Mouse (Mus musculus): ENCODE results near the gene Nxpe5.
A peak's percentile ranks its signal among the peaks of the same experiment; 100 is the strongest.
"Not testable (repeated sequence)": the region's sequence is repeated elsewhere in the genome, so short reads cannot be mapped to it uniquely, and the experiment has no call there.

Gene Nxpe5

DNA sequence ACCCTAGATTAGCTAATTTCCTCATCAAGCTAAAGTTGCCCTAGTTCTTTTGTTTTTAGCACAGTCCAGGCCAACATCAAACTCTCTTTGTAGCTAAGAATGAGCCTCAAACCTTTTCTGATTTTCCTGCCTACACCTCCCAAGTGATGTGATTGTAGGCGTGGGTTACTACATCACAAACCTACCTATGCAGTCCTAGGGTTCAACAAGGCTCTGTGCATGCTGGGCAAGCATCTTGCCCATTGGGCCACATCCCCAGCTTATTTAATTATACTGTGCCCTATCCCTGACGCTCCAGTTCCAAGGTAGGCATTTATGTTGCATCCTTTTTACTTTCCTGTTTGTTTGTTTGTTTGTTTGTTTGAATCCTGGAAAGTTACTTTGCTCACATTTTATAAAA is at the start of gene Nxpe5:
Nxpe5 (plus strand) TSS at position 199 of the 400 bp plus-strand sequence.
- DNase-seq (ENCODE audit: low read depth, low spot score): no peak

DNA sequence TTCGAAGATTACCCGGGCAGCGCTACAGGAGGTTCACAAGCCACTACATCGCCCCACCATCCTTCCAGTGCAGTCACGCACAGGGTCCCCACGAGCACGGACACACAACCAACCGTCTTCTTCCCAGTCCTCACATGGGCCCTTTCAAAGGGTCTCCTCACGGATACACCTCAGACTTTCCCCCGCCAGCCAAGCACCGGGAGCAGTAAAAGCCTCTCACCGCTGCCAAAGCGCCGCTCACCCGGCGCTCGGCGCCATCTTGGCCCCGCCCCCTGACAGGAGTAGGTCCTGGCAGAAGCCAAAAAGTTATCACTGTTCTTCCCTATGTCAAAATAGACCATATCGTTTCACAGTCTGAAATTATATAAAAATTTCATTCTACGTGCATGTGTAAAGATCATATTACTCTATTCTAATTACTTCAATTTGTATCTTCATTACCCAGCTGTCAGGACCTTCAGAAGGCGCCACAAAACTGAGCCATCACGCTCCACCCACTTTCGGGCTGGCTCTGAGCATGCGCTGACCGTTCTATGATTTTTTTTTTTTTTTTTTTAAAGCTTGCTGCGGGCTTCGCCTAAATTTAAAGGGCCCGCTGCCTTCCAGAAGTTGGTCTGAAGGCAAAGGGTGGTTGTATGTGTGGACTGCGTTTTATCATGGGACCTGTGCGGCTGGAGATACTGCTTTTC is 38.6 kb upstream of the Nxpe5 start, which contains the start of the genes Taf6 and Cnpy4:
Taf6 (minus strand) TSS at position 502 of the 689 bp plus-strand sequence.
Cnpy4 (plus strand) TSS at position 536 of the 689 bp plus-strand sequence.
- DNase-seq (ENCODE audit: low read depth, low spot score): peak; percentile 90

DNA sequence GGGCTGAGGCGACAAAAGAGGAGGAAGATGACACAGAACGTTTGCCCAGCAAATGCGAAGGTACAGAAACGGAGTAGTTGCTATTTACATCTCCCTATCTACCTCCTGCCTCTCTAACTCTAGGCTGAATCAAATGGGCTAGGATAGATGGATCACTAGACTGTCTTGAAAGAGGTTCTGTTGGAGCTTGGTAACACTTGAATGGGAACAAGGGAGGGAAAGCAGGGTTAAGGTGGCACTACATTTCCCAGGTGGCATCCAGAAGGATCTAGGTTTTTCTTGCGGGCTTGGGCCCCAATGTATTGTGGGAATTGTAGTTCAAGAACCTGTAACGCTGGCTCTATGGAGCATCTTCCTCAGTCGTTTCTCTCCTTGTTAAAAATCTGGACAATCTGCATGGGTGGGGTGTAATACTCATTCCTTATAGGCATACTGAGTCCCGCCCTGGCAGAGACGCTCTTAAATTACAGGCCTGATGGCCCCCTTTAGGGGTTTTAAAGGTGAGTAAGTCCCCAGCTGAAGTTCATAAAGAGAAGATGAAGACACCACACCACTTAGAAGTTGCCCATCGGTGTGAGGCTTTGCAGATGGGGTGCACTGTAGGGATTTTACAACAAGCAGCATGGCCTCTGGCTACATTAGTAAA is 37.9 kb upstream of the Nxpe5 start:
- peak; percentile 59 for DNase-seq (ENCODE audit: low read depth, low spot score)

DNA sequence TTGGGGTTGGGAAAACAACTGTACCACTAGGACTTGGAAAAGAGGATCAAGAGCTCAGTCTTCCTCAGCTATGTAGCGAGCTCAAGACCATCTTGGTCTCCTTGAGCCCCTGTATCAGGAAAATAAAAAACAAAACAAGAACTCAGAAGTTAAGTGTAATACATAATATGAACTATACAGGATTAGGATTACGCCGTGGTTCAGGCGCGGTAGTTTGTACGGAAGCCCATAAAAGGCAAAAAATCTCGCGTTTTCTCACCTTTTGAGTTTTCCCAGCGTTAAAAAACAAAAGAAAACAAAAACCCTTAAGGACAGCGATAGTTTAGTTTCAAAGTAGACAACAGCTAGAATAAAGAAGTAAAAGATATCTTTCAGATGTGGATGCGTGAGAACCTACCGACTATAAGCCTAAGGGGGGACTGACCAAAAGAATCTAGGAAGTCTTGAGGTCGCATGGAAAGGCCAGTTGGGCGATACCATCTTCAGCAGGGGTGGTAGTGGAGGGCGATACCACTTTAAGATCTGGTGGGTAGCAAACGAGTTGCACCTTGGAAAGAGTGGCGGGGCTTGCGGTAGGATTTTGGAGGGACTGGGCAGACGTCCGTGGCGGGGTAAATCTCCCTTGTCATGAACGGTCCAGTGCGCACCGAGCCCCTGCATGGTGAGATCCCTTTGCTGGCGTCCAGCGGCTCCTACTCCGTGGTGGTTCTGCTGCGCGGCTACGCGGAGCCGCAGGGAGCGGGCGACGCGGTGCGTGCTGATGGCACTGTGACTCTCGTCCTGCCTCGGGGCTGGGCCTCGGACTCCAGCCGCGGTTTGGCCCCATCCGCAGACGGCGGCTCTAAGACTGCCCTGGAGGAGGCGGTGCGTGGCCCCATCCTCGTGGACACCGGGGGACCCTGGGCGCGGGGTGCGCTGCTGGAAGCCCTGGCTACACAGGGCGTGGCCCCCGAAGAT is 31.6 kb upstream of the Nxpe5 start, which contains the start of gene Mblac1:
Mblac1 (plus strand) TSS at position 544 of the 957 bp plus-strand sequence.
- peak; percentile 78 for DNase-seq (ENCODE audit: low read depth, low spot score)

DNA sequence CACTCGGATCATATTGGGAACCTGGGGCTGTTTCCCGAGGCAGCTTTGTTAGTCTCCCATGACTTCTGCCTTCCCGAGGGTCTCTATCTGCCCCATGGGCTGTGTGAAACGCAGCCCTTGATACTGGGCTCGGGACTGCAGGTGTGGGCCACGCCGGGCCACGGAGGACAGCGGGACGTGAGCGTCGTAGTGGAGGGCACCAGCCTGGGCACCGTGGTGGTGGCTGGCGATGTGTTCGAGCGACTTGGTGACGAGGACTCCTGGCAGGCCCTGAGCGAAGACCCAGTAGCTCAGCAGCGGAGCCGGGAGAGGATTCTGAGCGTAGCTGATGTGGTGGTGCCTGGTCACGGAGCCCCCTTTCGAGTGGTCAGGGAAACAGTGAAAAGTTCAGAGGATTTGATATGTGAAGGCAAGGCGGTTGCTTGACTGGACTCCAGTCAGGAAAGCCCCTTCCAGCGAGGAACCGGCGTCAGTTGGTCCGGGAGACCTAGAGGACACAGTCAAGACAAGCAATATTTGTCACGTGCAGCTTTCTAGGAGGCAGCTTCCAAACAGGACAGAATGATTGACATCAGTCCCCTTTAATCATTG is 30.8 kb upstream of the Nxpe5 start:
- DNase-seq (ENCODE audit: low read depth, low spot score): no peak

DNA sequence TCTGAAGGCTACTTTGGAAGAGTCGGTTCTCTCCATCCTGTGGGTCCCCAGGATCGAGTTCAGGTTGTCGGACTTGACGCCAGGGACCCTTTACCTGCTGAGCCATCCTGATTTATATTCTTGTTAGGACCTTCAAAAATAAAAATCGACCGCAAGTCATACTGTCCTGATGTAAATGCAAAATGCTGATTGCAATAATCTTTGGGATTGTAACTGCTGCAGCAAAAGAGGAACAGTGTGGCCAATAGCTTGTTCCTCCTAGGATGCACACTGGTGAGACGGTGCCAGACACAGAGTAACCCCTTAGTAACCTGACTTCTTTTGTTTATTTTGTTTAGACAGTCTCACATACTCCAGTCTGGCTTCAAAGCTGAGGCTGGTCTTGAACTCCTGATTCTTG is 30.2 kb upstream of the Nxpe5 start:
- no peak for DNase-seq (ENCODE audit: low read depth, low spot score)

DNA sequence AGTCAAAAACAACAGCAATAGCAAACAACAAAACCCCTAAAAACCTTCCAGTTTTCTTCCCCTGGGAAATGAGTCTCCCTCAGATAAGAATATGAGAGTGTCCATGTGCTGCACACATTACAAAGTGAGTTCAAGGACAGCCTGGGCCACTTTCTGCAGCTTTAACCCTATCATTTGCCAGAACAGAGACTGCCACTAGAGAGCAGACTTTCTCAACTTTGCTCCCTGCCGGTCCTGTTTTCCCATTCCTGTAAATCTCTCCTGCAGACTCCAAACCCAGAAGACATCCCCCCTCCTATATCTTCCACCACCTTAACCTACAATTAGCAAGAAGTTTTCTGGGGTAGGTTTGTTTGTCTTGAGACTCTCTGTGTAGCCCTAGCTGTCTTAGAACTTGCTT is 26.1 kb upstream of the Nxpe5 start:
- DNase-seq (ENCODE audit: low read depth, low spot score): no peak

DNA sequence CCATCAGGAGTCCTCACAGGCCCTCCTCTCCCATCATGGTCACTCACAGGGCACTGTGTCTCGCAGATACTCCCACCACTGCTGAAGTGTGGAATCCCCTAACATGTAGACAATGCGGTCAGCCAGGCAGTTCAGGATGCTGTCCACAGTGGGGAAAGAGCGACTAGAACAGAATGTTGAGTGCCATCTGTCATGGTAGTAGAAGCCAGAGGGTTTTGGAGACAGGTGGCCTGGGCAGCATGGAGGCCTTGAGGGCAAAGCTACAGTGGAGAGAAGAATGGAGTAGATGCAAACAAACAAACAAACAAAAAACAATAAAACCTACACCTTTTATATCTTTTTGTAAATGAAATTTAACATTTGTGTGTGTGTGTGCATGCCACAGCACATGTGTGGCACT is 23.6 kb upstream of the Nxpe5 start:
- no peak for DNase-seq (ENCODE audit: low read depth, low spot score)

DNA sequence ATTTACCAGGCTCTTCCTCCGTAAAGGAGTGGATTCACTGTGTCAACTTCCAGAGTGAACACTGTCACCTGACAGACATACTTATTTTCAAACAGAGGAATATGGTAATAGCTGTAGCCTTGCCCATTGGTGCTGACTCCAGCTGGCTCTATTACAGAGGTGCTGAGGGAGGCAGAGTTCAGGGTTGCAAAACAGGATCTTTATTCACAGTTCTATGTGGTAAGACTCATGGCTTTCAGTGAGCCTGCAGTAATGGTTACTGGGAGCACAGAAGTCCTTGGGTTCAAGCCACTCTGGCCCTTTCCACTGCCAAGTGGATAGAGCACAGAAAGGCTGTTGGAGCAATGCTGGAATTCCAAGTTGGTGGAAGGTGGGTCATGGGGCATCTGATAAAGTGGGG is 18.4 kb upstream of the Nxpe5 start:
- no peak for DNase-seq (ENCODE audit: low read depth, low spot score)

DNA sequence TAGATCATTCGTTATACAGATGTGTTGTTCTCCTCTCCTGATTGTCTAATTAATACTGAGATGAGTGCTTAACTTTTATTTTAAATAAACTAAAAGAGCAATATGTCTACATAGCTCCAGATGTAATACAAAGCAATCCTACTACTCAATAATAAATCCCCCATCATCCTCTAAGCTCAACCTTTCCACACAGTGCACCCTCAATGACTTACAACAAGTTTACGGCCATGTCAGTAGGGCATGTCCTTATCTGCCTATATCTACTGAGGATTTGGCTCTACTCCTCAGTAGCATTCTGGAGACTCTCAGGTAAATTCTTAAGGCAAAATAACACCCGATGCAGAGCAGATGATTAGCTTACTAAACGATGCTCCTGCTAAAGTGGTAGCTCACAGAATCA is 17.8 kb upstream of the Nxpe5 start:
- DNase-seq (ENCODE audit: low read depth, low spot score): no peak

DNA sequence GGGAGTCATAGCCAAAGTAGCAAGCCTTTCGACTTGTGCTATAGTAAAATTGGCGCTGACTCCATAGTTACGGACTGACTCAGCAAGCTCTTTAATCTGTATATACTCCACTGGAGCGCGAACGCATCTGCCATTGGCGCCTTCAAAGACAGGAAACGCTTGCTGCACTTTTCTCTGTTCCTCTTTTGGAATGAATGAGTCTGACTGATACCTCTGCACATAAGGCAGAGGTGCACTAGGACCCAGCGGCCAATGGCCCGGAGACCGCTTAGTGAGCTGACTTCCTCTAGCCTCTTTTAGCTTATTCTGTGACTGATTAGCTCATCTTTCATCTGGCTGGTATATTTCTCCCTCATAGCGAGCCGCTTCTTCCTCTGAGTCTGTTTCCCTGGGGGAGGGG is 9.1 kb upstream of the Nxpe5 start:
- not testable (repeated sequence) for DNase-seq (ENCODE audit: low read depth, low spot score)

DNA sequence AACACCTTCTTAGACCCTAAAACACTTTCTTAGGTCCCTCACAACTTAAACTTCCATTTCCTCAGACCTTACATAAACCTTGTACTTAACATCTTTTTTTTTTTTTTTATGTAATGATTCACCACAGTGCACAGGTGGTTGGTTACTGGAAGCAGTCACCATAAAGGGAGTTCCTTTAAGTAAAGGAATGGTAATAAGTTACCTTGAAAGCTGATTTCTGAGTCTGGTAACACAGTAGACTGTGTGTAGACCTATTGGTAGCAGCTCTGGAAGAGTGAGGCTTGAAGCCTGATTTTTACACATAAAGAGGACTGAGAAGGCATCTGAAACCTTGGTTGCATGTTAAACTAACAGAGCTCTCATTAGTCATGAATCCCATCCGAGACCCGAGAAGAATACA is 5.8 kb upstream of the Nxpe5 start:
- no peak for DNase-seq (ENCODE audit: low read depth, low spot score)

DNA sequence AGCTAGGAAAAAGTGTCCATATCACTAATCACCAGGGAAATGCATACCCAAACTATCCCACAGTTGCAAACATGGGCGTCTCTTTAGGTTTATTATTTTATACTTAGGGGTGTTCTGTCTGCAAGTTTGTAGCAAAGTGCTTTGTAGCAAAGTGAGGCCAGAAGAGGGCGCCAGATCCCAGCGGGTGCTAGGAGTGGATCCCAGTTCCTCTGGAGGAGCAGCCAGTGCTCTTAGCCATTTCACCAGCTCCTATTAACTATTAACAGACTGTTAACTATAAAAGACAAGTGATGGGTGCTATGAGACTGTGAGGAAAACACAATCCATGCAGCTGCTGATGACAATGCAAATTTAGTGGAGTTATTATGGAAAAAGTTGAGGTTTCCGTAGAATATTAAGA is 3.6 kb upstream of the Nxpe5 start:
- DNase-seq (ENCODE audit: low read depth, low spot score): peak; percentile 61

DNA sequence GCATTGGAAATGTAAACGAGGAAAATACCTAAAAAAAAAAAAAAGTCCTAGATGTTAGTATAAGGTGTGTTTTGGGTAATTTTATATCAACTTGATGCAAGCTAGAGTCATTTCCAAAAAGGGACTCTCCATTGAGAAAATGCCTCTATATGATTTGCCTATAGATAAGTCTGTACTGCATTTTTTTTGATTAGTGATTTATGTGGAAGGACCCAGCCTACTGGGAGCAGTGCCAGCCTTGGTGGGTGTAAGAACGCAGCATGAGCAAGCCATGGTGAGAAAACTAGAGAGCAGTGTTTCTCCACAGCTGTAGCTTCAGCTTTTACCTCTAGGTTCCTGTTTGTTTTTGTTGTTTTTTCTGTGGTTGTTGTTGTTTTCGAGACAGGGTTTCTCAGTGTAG is 2.4 kb upstream of the Nxpe5 start:
- no peak for DNase-seq (ENCODE audit: low read depth, low spot score)

DNA sequence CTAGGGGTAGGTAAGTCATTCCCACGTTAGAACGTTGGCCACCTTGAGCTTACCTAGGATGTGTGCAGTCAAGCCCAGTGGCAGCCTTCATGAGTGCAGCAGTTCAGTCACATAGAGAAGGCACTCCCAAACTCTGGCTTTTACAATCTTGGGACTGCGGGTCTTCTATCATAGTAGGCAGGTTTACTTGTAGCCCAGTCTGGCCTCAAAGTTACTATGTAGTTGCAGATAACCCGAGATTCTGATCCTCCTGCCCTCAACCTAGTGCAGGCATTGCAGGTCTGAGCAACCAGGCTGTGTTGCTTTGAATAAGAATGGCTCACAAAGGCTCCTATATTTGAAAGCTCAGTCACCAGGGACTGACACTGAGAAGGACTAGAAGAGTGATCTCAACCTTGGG is 793 bp downstream of the Nxpe5 start:
- DNase-seq (ENCODE audit: low read depth, low spot score): no peak

DNA sequence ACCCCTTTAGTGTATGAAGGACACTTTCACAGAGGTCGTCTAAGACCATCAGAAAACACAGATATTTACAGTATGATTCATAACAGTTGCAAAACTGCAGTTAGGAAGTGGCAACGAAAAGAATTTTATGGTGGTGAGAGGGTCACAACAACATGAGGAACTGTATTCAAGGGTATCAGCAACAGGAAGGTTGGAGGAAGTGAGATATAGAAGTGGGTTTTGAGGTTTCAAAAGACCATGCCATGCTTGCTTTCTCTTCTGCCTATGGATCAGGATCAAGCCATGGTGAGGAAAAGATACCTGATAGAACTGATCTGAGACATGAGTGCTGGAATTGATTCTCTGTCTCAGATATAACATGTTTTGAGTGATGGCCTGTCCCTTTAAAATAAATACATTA is 1.7 kb downstream of the Nxpe5 start:
- no peak for DNase-seq (ENCODE audit: low read depth, low spot score)

DNA sequence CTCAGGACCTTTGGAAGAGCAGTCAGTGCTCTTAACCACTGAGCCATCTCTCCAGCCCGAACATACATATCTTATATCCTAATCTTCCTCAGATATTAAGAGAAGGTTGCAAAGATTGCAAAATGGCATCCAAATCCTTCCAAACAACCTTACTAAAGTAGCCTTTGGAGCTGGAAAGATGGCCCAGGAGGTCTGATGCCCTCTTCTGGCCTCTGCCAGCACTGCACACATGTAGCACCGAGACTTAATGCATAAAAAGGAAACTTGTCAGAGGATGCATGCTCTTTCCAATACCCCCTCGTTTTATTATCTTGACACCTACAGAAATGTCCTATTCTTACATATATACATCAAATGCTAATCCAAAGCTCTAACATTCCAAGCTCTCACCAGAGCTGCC is 2.3 kb downstream of the Nxpe5 start:
- DNase-seq (ENCODE audit: low read depth, low spot score): no peak

DNA sequence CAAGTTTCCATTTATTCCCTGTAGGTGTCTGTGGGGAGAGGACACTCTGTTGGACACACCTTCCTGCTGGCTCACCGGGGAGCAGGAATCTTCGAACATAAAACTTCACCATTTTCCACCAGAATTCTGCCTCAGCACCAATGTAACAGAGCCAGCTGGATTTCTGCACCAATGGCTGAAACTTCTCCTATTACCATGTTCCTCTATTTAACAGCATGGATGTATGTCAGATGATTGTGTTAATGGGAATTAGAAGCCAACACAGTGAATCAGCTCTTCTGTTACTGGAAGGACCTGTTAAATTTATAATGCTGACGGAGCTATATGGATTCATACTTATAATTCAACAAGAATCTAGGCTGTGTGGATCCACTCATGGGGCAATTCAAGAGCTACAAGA is 3.8 kb downstream of the Nxpe5 start:
- DNase-seq (ENCODE audit: low read depth, low spot score): no peak

DNA sequence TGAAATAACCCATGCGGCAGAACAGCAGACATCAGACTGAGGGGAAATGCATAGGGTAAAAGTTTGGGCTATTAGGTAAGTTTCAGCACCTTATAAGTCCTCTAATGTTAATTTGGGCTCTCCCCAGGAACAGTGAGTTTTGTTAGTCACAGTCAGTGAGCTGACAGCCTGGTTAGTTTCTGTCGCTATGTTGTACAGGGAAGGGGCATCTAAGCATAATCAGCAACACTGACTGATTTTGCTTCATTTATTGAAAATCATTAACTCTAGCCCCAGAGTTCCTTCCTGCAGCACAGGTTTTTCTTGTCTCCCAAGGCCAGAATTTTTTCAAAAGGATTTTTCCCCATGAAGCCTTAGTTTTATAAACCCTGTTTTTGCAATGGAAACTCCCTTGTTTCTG is 8.1 kb downstream of the Nxpe5 start:
- DNase-seq (ENCODE audit: low read depth, low spot score): no peak

DNA sequence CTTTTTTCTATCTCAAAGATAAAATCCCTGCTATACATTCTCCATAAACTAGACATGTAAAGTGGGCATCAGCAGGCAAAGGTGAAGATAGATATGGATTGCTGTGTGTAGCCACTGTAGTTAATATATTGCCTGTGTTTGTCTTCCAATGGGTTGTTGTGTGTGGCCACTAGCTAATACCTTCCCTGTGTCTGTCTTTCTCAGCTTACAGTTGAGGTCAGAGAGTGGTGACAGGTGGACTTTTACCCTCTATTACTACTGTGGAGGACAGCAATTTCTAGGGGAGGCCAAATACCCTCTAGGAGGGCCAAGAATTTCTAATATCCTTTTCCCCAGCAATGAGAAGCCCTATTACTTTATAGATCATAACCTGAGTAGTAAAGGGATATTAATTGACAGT is 8.5 kb downstream of the Nxpe5 start:
- no peak for DNase-seq (ENCODE audit: low read depth, low spot score)

DNA sequence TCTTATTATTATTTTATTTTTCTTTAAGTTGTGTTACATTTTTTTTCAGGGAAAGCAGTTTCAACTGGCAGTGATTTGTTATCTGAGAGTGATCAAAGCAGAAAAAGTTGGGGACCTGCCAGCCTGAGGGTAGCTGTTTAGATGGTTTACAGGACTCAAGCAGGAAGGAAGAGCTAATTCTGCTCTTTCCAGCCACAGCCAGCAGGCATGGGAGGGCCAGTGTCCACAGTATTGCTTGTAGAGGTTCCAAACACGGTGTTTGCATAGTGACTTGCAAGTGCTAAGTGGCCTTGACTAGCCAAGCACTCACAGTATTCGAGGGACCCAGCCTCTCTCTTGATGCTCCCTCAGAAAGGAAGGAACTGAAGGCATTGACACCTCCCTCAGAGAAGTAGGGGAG is 15.8 kb downstream of the Nxpe5 start:
- no peak for DNase-seq (ENCODE audit: low read depth, low spot score)

DNA sequence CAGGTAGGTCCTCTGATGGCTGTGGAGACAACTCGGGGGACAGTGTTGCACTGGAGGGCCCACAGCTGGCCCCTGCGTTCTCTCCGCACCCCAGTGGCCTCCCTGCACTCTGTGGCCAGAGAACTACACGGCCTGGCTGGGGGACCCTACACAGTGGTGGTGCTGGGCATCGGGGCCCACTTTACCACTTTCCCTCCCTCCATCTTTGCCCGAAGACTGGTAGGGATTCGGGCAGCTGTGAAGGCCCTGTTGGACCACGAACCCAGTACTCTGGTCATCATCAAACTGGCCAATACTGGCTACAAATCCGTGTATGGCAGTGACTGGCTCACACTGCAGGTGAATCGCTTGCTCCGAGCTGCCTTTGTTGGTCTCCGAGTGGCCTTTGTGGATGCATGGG is 25.4 kb downstream of the Nxpe5 start:
- no peak for DNase-seq (ENCODE audit: low read depth, low spot score)

All from retina, postnatal 7 days (tissue).